Mouse (Mus musculus) left cerebral cortex, postnatal 4 days (tissue): ENCODE measurements around the gene Nom1. TPM values are rescaled to one million over a fixed set of nuclear protein-coding genes. Genes with fewer than 3 reads are reported as not detected.

ENCODE experiments used
- DNase-seq: peaks from one replicate; pipeline ENCODE4 v3.0.0-alpha.2; 2022
- intact Hi-C: fragments of 180-260 bp; cut with DNase I; formaldehyde crosslinking; loops from one replicate; pipeline ENCODE4 v1.15.1; 2025
- total RNA-seq, 2 experiments: library from RNA; stranded (reverse); gene quantifications; 2 replicates each; pipeline ENCODE4 v1.2.3; 2021

Nom1 gene
- total RNA-seq, 2 experiments from 2014 or later = 21.9 to 22.4 TPM

DNA sequence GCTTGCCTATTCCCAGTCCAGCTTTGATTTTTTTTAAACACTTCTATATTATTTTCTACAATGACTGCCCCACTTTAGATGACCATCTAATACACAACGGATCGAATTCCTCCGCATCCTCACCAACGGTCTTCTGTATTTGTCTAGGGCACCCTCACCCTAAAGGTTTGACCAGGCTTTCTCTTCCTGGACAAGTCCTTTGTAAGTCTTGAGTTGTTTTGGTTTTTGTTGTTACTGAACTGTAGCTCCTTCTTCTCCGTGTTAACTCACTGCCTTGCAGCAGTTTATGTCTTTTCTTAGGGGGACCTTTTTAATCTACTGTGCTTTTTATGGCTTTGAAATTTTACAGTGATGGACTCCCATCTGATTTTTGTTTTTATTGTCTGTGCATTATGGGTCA, 35.8 kb downstream of the Nom1 start:
- DNase-seq = no peak
- intact Hi-C loops = loop anchor here (10.0 kb wide), 1 partner anchor 1015 kb away; no protein-coding TSS in a partner anchor

DNA sequence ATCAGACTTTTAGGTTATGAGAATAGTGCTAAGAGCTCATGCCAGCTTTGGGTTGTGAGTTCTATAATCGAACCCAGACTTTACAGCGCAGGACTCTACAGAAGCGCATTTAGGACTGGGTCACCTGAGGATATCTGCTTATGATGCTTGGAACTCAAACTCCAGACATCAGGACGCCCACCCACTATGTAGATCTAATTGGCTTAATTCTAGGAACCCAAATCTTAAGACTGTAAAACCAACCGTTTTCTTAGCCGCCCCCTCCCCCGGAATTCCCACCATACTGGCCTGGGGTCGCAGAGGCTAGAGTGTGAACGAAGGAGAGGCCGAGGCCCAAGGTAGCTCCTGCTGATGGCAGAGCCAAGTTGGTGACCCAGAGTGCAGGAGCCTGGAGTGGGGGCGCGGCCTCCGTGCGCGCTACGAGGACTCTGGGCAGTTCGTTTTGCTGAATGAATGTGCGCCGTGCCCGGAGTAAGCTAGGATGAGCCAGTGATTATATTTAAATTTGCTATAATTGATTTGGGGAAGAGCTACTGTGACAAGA, 36.5 kb downstream of the Nom1 start:
- DNase-seq = no peak
- intact Hi-C loops = loop anchor here (10.0 kb wide), 1 partner anchor 1016 kb away; no protein-coding TSS in a partner anchor

DNA sequence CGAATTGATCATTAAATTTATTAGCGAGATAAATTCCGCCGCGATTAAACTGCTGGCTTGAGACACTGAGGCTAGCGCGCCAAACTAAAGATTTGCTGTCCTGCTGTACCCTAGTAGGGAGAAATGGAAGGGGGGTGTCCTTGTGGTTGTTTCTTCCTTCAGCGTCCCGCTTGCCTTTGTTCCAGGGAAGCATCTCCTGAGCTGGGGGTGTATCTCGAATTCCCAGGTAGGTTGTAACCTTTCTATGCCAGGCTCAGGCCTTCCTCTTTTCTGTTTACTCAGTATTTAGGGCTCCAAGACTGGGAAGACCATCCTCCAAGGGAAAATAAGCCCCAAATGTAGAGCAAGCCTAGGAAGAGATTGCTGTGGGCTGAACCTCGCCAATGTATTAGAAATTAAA, 36.9 kb downstream of the Nom1 start:
- intact Hi-C loops = loop anchor here (10.0 kb wide), 1 partner anchor 1017 kb away; no protein-coding TSS in a partner anchor
- no peak for DNase-seq

DNA sequence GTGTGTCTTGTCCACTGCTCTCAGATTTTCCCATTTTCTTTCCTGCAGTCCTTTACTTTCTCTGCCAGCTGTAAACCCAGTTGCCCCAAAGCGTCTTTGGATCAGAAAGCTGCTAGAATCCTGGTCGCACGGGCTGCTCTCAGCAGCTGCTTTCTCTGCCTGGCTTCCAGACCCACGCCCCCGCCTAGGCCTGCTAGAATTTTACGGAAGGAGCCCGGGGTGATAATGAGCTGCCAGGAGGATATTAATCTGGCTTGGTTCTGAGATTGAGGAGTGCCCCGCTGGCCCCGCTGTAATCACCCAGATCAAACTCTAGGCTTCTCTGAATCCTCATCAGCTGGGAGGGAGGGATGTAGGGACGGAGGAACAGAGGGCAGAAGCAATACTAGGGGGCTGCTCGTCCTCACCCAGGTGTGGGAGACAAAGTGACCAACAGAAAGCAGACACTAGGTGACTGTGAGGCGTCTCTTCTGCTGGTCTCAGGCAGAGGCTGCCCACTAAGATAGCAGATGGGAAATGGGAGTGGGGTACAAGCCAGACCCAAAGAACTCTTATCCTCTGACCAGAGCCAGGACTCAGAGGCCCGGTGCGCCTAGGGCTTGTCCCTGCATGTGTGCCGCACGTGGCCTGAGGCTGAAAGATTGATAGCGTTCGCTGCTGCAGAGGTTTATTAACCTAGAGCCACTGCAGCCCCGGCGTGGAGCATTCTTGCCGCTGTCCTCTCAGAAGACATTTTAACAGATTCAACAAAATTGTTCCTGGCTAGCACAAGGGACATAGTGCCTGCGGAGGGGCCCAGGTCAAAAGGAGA, 37.6 kb downstream of the Nom1 start:
- intact Hi-C loops = loop anchor here (10.0 kb wide), 1 partner anchor 1017 kb away; no protein-coding TSS in a partner anchor

DNA sequence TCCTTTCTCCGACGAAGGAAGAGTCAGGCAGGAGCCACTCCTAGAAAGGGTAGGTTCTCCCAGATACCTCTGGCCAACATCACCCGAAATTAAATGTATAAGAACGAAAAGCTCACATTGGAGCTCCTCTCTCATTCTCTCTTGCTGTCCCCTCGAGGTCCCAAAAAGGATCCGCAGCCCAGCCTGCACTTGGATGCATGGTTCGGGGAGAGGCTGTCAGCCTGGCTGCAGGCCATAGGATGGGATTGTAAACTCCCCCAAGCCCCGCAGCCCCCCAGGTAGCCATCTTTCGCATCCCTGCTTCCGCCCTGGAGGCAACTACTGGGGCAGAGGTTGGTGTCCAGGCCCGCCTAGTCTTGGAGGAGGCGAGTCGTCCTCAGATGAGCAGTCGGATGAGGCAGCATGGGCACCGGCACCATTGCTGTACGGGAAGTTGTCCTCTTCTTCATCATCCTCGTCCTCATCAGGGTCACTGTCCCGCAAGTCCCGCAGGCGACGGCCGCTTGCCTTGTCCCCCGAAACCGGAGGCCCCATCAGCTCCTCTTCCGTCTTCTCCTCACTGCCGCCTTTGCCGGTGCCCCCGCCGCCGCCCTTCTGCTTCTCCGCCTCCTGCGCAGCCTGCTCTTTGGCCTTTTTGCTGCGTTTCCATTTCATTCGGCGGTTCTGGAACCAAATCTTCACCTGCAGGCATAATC, 39.2 kb downstream of the Nom1 start:
- intact Hi-C loops = loop anchor here (10.0 kb wide), 1 partner anchor 1019 kb away; no protein-coding TSS in a partner anchor
- no peak for DNase-seq

More for the DNA sequence above, 37.6 kb downstream of the Nom1 start:
- no peak for DNase-seq

DNA sequence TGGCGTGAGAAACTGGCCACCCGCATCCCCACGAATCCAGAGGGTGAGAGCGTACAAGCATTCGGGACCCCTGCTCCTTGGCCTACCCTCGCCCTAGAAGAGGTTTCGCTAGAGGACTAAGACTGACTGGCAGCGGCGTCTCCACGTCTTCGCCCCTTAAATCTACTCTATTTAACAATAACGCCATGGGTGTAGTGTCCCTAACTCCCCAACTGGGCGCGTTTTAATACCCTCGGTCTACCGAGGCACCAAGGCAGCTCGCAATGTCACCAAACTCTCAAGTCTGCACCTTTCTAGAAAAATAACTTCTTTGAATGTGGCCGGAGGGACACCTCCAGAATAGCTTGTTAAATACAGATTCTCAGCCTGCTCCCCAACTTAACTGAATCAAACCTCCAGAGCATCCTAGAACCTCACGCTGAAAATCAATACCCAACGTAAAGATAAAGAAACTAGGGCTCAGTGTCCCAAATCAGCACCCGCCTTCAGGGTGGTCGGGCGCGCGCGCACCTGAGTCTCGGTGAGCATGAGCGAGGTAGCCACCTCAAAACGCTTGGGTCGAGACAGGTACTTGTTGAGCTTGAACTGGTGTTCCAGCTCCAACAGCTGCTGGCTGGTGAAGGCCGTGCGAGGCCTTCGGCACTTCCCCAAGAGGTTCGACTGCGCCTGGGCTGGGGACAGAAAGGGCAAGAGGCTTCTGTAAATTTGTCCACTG, 39.9 kb downstream of the Nom1 start:
- no peak for DNase-seq
- intact Hi-C loops = loop anchor here (10.0 kb wide), 1 partner anchor 1020 kb away; no protein-coding TSS in a partner anchor

DNA sequence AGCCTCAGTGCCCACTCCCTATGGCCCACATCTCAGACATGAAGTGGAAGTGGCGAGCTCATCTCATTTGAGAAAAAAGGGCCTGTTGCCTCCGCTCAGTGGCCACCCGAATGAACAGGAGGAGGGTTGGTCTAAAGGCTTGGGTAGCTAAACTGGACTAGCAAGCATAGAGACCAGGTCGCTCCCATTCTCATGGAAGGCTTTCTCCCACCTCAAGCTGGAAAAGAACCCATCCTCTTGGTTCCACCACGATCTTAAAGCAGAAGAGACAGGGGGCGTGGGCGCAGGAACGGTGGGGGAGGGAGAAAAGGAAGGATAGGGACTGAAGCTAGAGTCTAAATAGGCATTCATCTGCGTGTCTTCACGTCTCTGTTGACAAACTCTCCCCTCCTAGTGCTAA, 40.6 kb downstream of the Nom1 start:
- no peak for DNase-seq
- intact Hi-C loops = loop anchor here (10.0 kb wide), 1 partner anchor 1020 kb away; no protein-coding TSS in a partner anchor

DNA sequence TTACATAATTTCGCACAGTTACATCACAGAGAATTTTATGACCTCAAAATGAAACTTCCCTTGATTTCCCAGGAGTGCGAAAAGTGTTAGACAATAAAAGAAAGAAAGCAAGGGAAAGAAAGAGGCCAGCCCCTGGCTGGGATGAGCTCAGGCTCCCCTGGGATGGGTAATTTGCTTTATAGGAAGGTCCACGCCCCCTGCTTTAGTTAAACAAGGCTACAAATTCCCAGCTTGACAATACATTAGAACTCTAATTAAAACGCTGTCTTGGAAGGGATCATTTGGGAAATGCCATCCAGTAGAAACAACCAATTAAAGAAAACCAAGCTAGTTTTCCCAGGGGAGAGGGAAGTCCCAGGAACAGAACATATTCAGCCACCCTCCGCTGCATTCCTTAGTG, 41.1 kb downstream of the Nom1 start:
- intact Hi-C loops = loop anchor here (10.0 kb wide), 1 partner anchor 1021 kb away; no protein-coding TSS in a partner anchor
- no peak for DNase-seq

DNA sequence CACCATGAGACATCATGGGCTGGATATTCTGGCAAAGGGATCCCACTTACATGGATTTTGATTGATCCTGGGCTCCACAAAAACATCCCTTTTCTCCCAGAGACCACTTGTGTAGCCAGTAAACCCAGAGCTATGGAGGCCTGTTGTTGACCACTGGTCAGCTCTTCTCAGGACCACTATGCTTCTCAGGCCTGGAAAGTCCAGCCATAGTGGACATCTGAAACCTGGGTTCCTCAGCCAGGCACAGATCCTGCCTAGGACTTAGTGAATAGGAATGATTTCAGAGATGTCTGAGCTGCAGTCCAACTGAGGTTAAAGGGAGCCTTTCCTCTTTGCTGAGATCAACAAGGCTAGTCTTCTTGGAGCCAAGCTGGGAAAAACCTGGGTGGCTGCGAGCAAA, 41.6 kb downstream of the Nom1 start:
- intact Hi-C loops = loop anchor here (10.0 kb wide), 1 partner anchor 1021 kb away; no protein-coding TSS in a partner anchor

DNA sequence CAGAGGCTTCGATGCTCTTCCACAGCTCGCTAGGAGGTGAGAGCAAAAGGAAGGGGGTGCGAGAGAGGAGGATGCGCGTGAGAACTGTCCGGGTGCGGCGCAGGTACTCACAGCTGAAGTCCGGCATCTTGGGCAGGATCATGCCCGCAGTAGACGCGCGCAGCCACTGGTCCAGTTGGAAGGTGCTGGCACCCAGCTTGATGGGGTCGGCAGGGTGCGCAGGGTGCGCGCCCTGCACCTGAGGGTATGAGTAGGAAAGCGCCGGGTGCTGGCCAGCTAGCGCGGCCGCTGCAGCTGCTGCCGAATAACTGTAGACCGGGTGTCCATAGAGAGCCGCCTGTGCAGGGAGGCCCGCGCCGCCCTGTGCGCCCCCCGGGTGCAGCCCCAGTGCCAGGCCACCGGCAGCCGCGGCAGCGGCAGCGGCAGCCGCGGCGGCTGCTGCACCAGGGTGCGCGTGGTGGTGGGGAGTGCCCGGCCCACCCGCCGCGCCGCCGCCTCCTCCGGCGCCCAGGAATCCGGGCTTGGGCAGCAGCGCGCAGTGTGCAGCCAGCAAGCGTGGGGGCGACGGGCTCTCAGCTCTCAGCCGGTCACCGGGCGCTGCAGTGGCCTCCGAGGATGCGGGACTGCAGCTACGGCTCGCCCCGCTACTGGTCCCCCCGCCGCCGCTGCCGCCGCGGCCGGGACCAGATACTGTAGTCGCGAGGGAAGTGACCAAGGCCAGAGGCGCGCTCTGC, 43.2 kb downstream of the Nom1 start:
- DNase-seq = no peak
- intact Hi-C loops = loop anchor here (10.0 kb wide), 1 partner anchor 1023 kb away; no protein-coding TSS in a partner anchor

More for the DNA sequence above, 41.6 kb downstream of the Nom1 start:
- DNase-seq = no peak

DNA sequence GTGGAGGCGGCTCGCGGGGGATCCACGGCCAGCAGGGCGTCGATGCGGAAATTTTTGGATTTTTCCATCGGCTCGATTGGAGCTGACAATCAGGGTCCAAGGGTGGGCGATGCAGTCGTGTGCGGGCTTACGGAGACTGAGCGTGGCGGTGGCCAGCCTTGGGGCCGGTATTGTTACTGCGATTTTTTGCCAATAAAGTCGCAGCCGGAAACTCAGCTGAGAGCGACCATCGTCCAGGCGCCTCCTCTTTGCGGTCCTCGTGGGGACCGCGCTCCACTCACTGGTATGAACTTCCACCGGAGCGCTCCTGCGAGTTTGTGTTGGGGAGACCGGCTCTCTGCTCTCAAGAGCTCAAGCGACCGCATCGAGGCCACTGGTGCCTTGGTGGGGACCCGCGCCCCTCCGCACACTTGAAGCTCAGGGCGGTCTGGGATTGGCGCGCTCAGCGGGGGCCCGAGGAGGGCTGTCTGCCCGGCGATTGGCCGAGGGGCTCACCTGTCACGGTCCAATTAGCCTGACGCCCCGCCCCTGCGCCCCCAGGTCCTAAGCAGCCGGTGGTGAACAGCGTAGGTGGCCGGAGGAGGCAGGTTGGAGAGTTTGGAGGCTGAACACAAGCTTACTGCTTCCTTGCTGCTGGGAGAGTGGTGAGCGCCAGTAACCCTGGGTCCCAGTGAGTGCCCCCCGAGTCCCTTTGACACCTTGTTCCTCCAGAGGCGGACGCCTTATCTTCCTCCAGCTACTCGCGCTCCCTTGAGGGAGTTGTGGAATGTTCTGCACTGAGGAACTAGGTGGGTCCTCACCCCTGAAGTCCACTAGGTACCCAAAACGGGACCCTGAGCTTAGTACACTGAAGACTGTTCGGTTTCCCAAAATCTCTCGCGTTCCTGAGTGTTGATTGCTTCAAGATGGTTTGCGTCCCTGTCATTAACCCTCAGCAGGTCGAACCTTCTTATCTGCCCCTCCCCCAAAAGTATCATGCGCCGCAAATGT, 44.0 kb downstream of the Nom1 start, which contains the start of gene Mnx1:
Gene Mnx1 (minus strand): TSS at position 263 of the 990 bp plus-strand sequence.
- no peak for DNase-seq
- intact Hi-C loops = loop anchor here (10.0 kb wide), 1 partner anchor 1024 kb away; no protein-coding TSS in a partner anchor

DNA sequence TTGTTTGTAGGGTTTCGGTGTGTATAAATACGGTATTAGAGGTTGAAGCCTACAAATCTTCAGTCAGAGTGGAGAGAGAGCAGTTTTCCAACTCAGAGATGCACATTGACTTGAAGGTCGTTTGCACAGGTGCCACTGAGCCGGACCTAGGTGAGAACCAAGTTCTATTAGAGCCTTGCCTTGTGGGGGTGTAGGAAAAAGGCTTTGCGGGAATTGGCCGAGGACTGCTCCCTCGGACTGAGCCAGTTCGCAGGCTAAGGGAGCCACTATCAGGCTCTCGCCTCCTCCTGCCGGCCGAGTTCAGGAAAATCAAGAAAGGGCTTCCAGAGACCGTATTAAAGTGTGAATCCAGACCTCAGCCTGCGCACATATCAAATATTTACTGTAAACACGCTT, 44.7 kb downstream of the Nom1 start:
- intact Hi-C loops = loop anchor here (10.0 kb wide), 1 partner anchor 1024 kb away; no protein-coding TSS in a partner anchor
- peak; percentile 41 for DNase-seq

DNA sequence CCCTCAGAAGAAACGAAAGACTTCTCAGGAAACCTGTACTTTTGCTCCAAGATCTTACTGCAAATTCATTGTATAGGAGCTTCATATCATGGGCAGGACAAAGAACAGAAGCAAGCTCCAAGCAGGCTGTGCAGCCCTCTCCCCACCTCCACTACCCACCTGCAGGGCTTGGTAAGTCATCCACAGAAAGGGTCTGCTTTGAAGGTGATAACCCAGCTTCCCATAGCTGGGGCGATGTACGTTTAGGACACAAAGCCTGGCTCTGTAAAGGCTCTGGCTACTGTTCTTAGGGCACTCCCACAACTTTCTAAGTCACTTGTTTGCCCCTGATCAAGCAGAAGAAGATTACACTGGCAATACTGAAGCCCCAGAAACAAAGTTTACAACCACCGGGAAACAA, 49.3 kb downstream of the Nom1 start:
- no peak for DNase-seq
- intact Hi-C loops = no loop called here

DNA sequence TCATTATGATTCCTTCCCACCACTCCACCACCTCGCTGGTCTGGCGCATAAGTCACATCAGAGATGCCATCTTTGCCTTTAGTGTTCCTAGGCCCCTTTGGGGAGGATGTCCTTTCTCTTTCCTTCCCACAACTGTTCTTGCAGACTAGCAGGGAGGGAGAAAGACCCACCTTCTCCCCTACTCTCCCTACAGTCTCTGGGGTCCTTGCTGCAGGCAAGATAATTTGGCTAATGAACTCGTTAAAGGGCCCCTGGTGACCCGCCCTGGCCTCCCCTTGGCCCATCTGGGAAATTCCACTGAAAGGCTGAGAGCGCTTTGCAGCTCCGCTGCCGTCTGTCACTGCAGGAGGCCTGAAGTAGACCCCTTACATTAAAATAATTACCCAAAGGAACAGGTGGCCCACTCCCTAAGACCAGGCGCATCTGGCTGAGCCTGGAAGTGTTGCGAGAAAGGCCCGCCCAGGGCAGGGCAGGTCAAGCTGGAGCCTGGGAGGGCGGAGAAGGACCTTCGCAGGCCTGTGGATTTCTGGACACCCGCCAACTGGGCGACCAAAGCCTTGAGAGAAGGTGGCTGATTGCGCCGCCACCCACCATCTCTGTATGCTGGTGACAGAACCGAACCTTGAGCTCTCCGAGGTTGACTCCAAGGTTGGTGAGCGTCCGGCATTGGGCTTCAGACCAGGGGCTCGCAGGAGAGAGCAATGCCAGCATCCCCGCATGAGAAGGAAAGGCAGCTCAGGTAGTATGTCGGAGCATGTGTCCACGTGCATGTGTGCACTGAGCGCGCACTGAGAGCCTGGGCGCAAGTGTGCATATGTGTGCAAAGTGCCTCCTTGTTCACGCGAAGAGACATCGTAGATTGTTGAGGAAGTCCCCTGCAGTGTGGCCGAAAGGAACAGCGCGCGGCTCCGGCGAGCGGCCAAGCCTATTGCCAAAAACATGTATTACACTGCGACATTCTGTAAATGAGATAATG, 50.8 kb downstream of the Nom1 start:
- DNase-seq = peak; percentile 20
- intact Hi-C loops = no loop called here

DNA sequence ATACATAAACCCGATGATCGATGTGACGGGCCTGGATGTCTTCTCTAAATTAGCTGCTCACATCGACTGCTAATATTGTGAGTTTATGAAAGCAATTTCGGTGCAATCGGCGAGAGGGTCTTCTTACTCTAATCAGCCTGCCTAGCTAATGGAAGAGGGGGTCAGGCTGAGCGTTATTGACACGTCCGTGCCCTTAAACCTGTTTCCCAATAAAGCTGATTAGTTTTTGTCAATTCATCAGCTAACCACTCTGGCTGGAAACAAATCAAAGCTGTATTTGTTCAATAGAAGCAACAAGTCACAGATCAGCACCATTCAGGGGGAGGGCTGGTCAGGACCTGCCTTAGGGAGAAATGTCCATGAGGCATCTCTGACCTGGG, 51.5 kb downstream of the Nom1 start:
- DNase-seq = no peak
- intact Hi-C loops = no loop called here

DNA sequence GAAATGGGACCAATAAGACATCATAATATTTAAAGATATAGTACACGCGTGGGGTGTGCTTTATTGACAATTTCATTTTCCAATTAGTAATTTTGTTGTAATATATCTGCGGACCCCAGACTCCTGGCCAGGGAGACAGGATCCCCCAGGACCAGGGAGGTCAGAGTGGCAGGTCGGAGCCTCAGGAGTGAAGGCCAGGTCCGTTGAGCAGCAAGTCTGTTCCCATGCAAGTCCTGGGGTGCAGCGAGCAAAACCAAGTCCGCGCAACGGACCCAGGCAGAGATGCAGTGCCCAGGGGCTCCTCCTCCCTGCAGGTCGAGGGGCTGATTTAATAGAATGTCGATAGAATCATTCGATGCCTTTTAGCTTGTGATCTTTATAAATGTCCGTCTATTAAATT, 52.9 kb downstream of the Nom1 start:
- no peak for DNase-seq
- intact Hi-C loops = no loop called here

DNA sequence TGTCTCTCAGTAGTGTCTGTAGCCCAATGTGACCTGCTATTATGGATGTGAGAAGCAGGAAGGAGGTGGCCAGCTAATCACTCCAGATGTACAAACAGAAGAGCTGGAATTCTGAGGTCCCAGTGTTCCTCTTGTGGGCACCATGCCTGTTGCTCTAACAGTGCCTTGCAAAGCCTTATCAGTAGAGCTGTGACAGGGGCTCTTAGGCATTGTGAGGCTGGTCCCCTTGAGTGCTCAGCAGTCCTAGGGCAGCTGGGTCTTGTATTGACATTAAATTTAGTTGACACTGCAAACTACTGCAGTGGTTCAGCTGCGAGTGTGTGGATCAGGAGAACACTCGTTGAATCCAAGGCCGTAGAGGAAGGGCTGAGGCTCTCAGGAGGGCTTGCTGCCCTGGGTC, 72.5 kb downstream of the Nom1 start:
- intact Hi-C loops = no loop called here
- DNase-seq = no peak
